Mouse (Mus musculus): ENCODE measurements around the gene Spon1.

Gene Spon1

GRCm38 (mm10) chr7:114088918-114089317 lies 323.1 kb downstream of the Spon1 start:
- DNase-seq (ENCODE audit: low read depth), result no peak

GRCm38 (mm10) chr7:114090231-114090630 lies 324.4 kb downstream of the Spon1 start:
- DNase-seq (ENCODE audit: low read depth), result peak; percentile 36

GRCm38 (mm10) chr7:114090892-114091545 lies 325.2 kb downstream of the Spon1 start:
- DNase-seq (ENCODE audit: low read depth), result peak; percentile 69

Data from induced T-regulatory cell, adult 2 months (primary cell).